Mouse (Mus musculus) embryonic fibroblast, embryonic 13.5 days (primary cell): ENCODE data around the gene Hist1h1a.

Experiments
- CTCF ChIP-seq: IDR thresholded peaks from 2 replicates; pipeline ENCODE4 v1.5.1; 2011; ENCODE audit warnings: mild to moderate bottlenecking, control low read depth, low read length, moderate library complexity, borderline replicate concordance; ENCODE audit not compliant: insufficient read depth
- POLR2A ChIP-seq: IDR thresholded peaks from 2 replicates; pipeline ENCODE4 v1.6.1; 2011; ENCODE audit warnings: low read depth, mild to moderate bottlenecking, control low read depth, low read length, moderate library complexity

DNA sequence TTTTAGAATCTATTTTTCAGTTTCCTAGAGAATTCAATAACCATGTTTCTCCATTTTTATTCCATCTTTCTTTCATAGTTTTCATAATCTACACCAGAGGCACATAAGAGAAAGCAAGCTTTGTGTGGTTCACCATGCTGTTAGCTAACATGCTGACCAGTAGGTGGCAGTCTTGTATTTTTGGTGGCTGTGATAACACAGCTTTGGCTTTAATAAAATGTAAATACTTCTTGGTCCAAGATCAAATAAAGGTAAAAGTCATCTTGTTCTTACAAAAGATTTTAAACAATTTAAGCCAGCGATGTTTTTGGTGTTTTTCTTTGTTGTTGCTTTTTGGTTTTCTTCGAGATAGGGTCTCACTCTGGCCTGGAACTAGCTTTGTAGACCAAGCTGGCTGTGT is 29.1 kb downstream of the Hist1h1a start:
- no peak for TF ChIP-seq CTCF
- no peak for TF ChIP-seq POLR2A
